Comparison of ENCODE assay signal across 11 mouse cellular contexts in the genomic region with DNA sequence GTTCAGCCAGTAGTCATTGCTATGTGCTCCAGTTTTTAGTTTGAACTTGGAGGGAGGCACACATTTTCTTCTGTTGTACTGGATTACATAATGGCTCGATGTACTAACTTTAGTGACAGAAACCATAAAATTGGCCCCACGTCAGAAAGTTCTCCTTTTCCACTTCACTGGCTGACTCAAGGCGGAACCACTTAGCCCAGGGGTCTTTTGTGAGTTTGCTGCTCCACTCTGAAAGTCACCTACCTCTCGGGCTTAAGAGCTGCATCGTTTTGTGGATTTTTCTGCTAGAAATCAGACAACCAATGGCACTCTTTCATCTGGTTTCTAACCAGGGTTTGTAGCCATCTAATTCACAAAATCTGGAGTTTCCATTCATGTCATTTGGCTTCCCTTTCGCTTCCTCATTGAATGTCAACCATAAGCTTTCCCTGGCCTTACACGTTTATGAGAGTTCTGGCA.
DNase-seq lines count a peak whose midpoint lies in the region; ATAC-seq and TF ChIP-seq lines count a peak whose summit lies in the region.
"Had no signal": no experiment of that assay in that cellular context is flagged by ENCODE, and none has a peak within 500 bp of the region (broad histone marks: within the 10 kb centered on the region; RNA-seq: fewer than 3 reads in every experiment).

No protein-coding gene starts in this region.

- no peaks in the 10 kb centered on the region for H3K27me3 ChIP-seq in CH12.LX (replicated peaks)
- H3K27me3 ChIP-seq in neural tube, embryonic 15.5 days (replicated peaks): no peaks in the 10 kb centered on the region
- no peaks in the 10 kb centered on the region for H3K27me3 ChIP-seq in forebrain, embryonic 15.5 days
- H3K27me3 ChIP-seq: heart, embryonic 13.5 days; limb, embryonic 12.5 days had no signal

- peak; percentile 0 for TF ChIP-seq RAD21 in CH12.LX (IDR thresholded peaks at IDR 0.05; ENCODE audit: low read depth, low read length)

- in situ Hi-C loops in CH12.LX (cut with MboI; ENCODE audit: low pct_ligation_motif_present, low pct_unique_long_range_greater_than_20kb, low sequenced_read_pairs): no loop called here

- 0 out of 2 replicates have a peak overlapping the region, but pooled peaks have one; percentile 33 for H3K9ac ChIP-seq in CH12.LX (ENCODE audit: insufficient read depth, low read depth)
- no peak overlapping the region for H3K9ac ChIP-seq in neural tube, embryonic 15.5 days (replicated peaks)
- no peak overlapping the region for H3K9ac ChIP-seq in forebrain, embryonic 15.5 days (replicated peaks)
- H3K9ac ChIP-seq: heart, embryonic 13.5 days; limb, embryonic 12.5 days had no signal

- DNase-seq in kidney, adult 9 months: peak; percentile 54
- DNase-seq in kidney, adult 18-20 months: no peak
- DNase-seq in CH12.LX (ENCODE audit: extremely low read depth): peak; percentile 70
- peak; percentile 35 for DNase-seq in lung, postnatal 10 days
- DNase-seq in cerebellum, adult 9-11 months: no peak

- peak; percentile 87 for TF ChIP-seq EP300 in CH12.LX (IDR thresholded peaks at IDR 0.05; ENCODE audit: low read length)

- H3K4me3 ChIP-seq in CH12.LX (replicated peaks in 1 of 3; ENCODE audit: low read depth in 2 of 3, low read length in 2 of 3, poor library complexity in 1 of 3): no peak overlapping the region
- no peak overlapping the region for H3K4me3 ChIP-seq in neural tube, embryonic 15.5 days (replicated peaks)
- no peak overlapping the region for H3K4me3 ChIP-seq in forebrain, embryonic 15.5 days
- H3K4me3 ChIP-seq: heart, embryonic 13.5 days; limb, embryonic 12.5 days had no signal

- H3K79me2 ChIP-seq in CH12.LX (replicated peaks; ENCODE audit: control insufficient read depth, extremely low read depth, insufficient read depth, poor library complexity, severe bottlenecking): no peaks in the 10 kb centered on the region

- H3K4me2 ChIP-seq in CH12.LX (ENCODE audit: insufficient read depth, low read depth, poor library complexity, severe bottlenecking): peak overlapping the region; percentile 68; the same call in 1 of the 2 replicates
- H3K4me2 ChIP-seq in neural tube, embryonic 15.5 days: no peak overlapping the region
- no peak overlapping the region for H3K4me2 ChIP-seq in forebrain, embryonic 15.5 days (replicated peaks)
- H3K4me2 ChIP-seq: heart, embryonic 13.5 days; limb, embryonic 12.5 days had no signal

- H3K36me3 ChIP-seq in CH12.LX (replicated peaks in 1 of 2; ENCODE audit: control insufficient read depth in 1 of 2, insufficient read depth in 1 of 2, low read length in 1 of 2): no peaks in the 10 kb centered on the region
- H3K36me3 ChIP-seq in neural tube, embryonic 15.5 days: no peaks in the 10 kb centered on the region
- H3K36me3 ChIP-seq in forebrain, embryonic 15.5 days: no peaks in the 10 kb centered on the region
- H3K36me3 ChIP-seq: heart, embryonic 13.5 days; limb, embryonic 12.5 days had no signal

- no peaks in the 10 kb centered on the region for H3K9me3 ChIP-seq in CH12.LX (replicated peaks; ENCODE audit: low read length)
- no peaks in the 10 kb centered on the region for H3K9me3 ChIP-seq in neural tube, embryonic 15.5 days (replicated peaks)
- H3K9me3 ChIP-seq in forebrain, embryonic 15.5 days: no peaks in the 10 kb centered on the region
- H3K9me3 ChIP-seq: heart, embryonic 13.5 days; limb, embryonic 12.5 days had no signal

- peaks cover 13 to 44% of the 10 kb centered on the region in 2 experiments; a peak in 3 of 4 replicates for H3K4me1 ChIP-seq in CH12.LX (ENCODE audit: control insufficient read depth in 1 of 2, insufficient read depth in 2 of 2)
- H3K4me1 ChIP-seq in neural tube, embryonic 15.5 days: no peaks in the 10 kb centered on the region
- no peaks in the 10 kb centered on the region for H3K4me1 ChIP-seq in forebrain, embryonic 15.5 days
- H3K4me1 ChIP-seq: heart, embryonic 13.5 days; limb, embryonic 12.5 days had no signal

- 71% methylated on average over 7 of the region's 7 CpGs for whole genome bisulfite sequencing in neural tube, embryonic 15.5 days
- 73% methylated on average over 7 of the region's 7 CpGs for WGBS in forebrain, embryonic 15.5 days

- H3K27ac ChIP-seq in CH12.LX (ENCODE audit: insufficient read depth, low read depth): peak overlapping the region; percentile 64
- no peak overlapping the region for H3K27ac ChIP-seq in neural tube, embryonic 15.5 days (replicated peaks)
- H3K27ac ChIP-seq in forebrain, embryonic 15.5 days (replicated peaks): no peak overlapping the region
- H3K27ac ChIP-seq: heart, embryonic 13.5 days; limb, embryonic 12.5 days; stomach, postnatal 0 days had no signal

- ATAC-seq in common myeloid progenitor, adult 5-6 weeks (replicated peaks; ENCODE audit: low read depth, poor library complexity, severe bottlenecking): peak; percentile 80
- no peak for ATAC-seq in neural tube, embryonic 15.5 days (ENCODE audit: low FRiP score)
- ATAC-seq in forebrain, embryonic 15.5 days (replicated peaks): no peak

- no peak for TF ChIP-seq POLR2A in CH12.LX (IDR thresholded peaks at IDR 0.05; ENCODE audit: low read depth, low read length)

- dilution Hi-C loops in CH12.LX (cut with MboI; ENCODE audit: extremely low pct_ligation_motif_present, extremely low pct_unique_long_range_greater_than_20kb, low sequenced_read_pairs): no loop called here

- TF ChIP-seq CTCF in CH12.LX (conservative IDR thresholded peaks at IDR 0.05 in 1 of 2, IDR thresholded peaks at IDR 0.05 in 1 of 2; ENCODE audit: low read depth in 2 of 2, low read length in 2 of 2): no peak

TF ChIP-seq in CH12.LX, 34 proteins besides CTCF, POLR2A, EP300 and RAD21:
- TF ChIP-seq IRF4 (IDR thresholded peaks at IDR 0.05; ENCODE audit: low read depth, low read length) (peak; percentile 78), MEF2A (IDR thresholded peaks at IDR 0.05; ENCODE audit: borderline replicate concordance, low read depth, low read length) (peak; percentile 89), MAZ (IDR thresholded peaks at IDR 0.05; ENCODE audit: low read depth, low read length) (no peak), JUND (conservative IDR thresholded peaks at IDR 0.05; ENCODE audit: low read depth, low read length) (peak; percentile 70), JUN (IDR thresholded peaks at IDR 0.05; ENCODE audit: insufficient read depth, low read depth, low read length) (peak; percentile 56; the same call in 1 of the 2 replicates), MYC (IDR thresholded peaks at IDR 0.05; ENCODE audit: low read depth, low read length) (0 out of 2 replicates have a peak, but pooled peaks have one; percentile 19), ETS1 (conservative IDR thresholded peaks at IDR 0.05; ENCODE audit: low read depth, low read length) (peak; percentile 81), TCF12 (IDR thresholded peaks at IDR 0.05; ENCODE audit: low read depth, low read length) (peak; percentile 53; the same call in 1 of the 2 replicates), ZNF384 (IDR thresholded peaks at IDR 0.05; ENCODE audit: low read depth, low read length) (no peak), ZMIZ1 (IDR thresholded peaks at IDR 0.05; ENCODE audit: low read depth, low read length) (no peak), HCFC1 (IDR thresholded peaks at IDR 0.05; ENCODE audit: low read depth, low read length) (no peak; the same call in 1 of the 2 replicates), MAFK (IDR thresholded peaks at IDR 0.05; ENCODE audit: insufficient replicate concordance, low read length) (0 out of 2 replicates have a peak, but pooled peaks have one; percentile 19), RCOR1 (conservative IDR thresholded peaks at IDR 0.05; ENCODE audit: low read depth, low read length) (peak; percentile 43; the same call in 1 of the 2 replicates), BHLHE40 (IDR thresholded peaks at IDR 0.05; ENCODE audit: low read depth, low read length) (peak; percentile 70), CHD2 (IDR thresholded peaks at IDR 0.05; ENCODE audit: low read length) (peak; percentile 44; the same call in 1 of the 2 replicates), SIN3A (IDR thresholded peaks at IDR 0.05; ENCODE audit: low read length) (no peak)

Comparison
In these comparisons a context has a peak if more than half of its experiments do, and no peak if none do; other contexts are left out.
1. DNase-seq: peak in kidney, adult 9 months (single experiment), CH12.LX (single experiment) and lung, postnatal 10 days (single experiment); none in kidney, adult 18-20 months (single experiment) and cerebellum, adult 9-11 months (single experiment).